In genomic region chr1:152956221-152956620, GRCm38 (mm10) we compare ENCODE assay signal across 7 mouse cellular contexts. TPM values are rescaled to one million over a fixed set of nuclear protein-coding genes. Genes with fewer than 3 reads are reported as not detected.
DNase-seq lines count a peak whose midpoint lies in the region; ATAC-seq lines count a peak whose summit lies in the region.

No protein-coding gene starts in this region.

- peaks cover 16% of the 10 kb centered on the region; the same call in 1 of the 2 replicates for H3K27me3 ChIP-seq in hindbrain, embryonic 13.5 days
- H3K27me3 ChIP-seq in midbrain, embryonic 11.5 days (ENCODE audit: control insufficient read depth, insufficient read depth, low read length) = peaks cover 33% of the 10 kb centered on the region
- peaks cover 16% of the 10 kb centered on the region for H3K27me3 ChIP-seq in stomach, embryonic 14.5 days (ENCODE audit: control insufficient read depth, insufficient read depth, low read length)

- peak; percentile 44 to 83 for DNase-seq in adrenal gland, adult (ENCODE audit: inconsistent age in 2 of 2, low spot score in 1 of 2)
- DNase-seq in cerebellum, adult 9-11 months = peak; percentile 74
- DNase-seq in frontal cortex, postnatal 36 days (ENCODE audit: low spot score in 2 of 2) = peak; percentile 36 to 50
- peak; percentile 40 to 45 for DNase-seq in left cerebral cortex, postnatal 14 days (ENCODE audit: low spot score in 2 of 2)
- DNase-seq in midbrain, embryonic 11.5 days (ENCODE audit: low spot score, missing footprints) = peak; percentile 97

- peak overlapping the region; percentile 89 for H3K4me2 ChIP-seq in hindbrain, embryonic 13.5 days
- H3K4me2 ChIP-seq in midbrain, embryonic 11.5 days = peak overlapping the region; percentile 55
- H3K4me2 ChIP-seq in stomach, embryonic 14.5 days (replicated peaks; ENCODE audit: low read depth, low read length) = peak overlapping the region; percentile 65

- H3K4me3 ChIP-seq in hindbrain, embryonic 13.5 days = peak overlapping the region; percentile 77
- H3K4me3 ChIP-seq in midbrain, embryonic 11.5 days (ENCODE audit: low read depth, low read length) = peak overlapping the region; percentile 46
- H3K4me3 ChIP-seq in stomach, embryonic 14.5 days (ENCODE audit: low read depth, low read length) = peak overlapping the region; percentile 35

- ATAC-seq in hindbrain, embryonic 13.5 days (ENCODE audit: low FRiP score) = peak; percentile 53
- peak; percentile 67; the same call in 1 of the 2 replicates for ATAC-seq in midbrain, embryonic 11.5 days (ENCODE audit: low FRiP score)
- ATAC-seq in stomach, embryonic 14.5 days (ENCODE audit: insufficient number of reproducible peaks, insufficient read depth, low FRiP score, low read depth) = no peak

- intact Hi-C loops in left cerebral cortex, postnatal 14 days (cut with DNase I) = loop anchor here (5.0 kb wide), 2 partner anchors 81 to 131 kb away; no protein-coding TSS in a partner anchor

- peak overlapping the region; percentile 84 for H3K9ac ChIP-seq in hindbrain, embryonic 13.5 days
- H3K9ac ChIP-seq in midbrain, embryonic 11.5 days (ENCODE audit: low read length) = peak overlapping the region; percentile 38; the same call in 1 of the 2 replicates
- no peak overlapping the region for H3K9ac ChIP-seq in stomach, embryonic 14.5 days (replicated peaks; ENCODE audit: low read depth, low read length)

- 0 out of 2 replicates have a peak overlapping the region, but pooled peaks have one; percentile 96 for H3K27ac ChIP-seq in hindbrain, embryonic 13.5 days
- no peak overlapping the region for H3K27ac ChIP-seq in midbrain, embryonic 11.5 days (ENCODE audit: low read depth, low read length)
- H3K27ac ChIP-seq in stomach, embryonic 14.5 days (ENCODE audit: low read length) = no peak overlapping the region

- no peaks in the 10 kb centered on the region for H3K9me3 ChIP-seq in hindbrain, embryonic 13.5 days
- no peaks in the 10 kb centered on the region for H3K9me3 ChIP-seq in midbrain, embryonic 11.5 days (ENCODE audit: control insufficient read depth, low read length)
- H3K9me3 ChIP-seq in stomach, embryonic 14.5 days (ENCODE audit: control insufficient read depth, low read depth, low read length) = no peaks in the 10 kb centered on the region

- 6% methylated on average over 14 of the region's 14 CpGs for WGBS in hindbrain, embryonic 13.5 days
- 5% methylated on average over 14 of the region's 14 CpGs for WGBS in midbrain, embryonic 11.5 days
- 5% methylated on average over 14 of the region's 14 CpGs for WGBS in stomach, embryonic 14.5 days

- no peaks in the 10 kb centered on the region for H3K36me3 ChIP-seq in hindbrain, embryonic 13.5 days
- H3K36me3 ChIP-seq in midbrain, embryonic 11.5 days (ENCODE audit: control insufficient read depth, insufficient read depth, low read length) = no peaks in the 10 kb centered on the region
- H3K36me3 ChIP-seq in stomach, embryonic 14.5 days (ENCODE audit: control insufficient read depth, insufficient read depth, low read length) = no peaks in the 10 kb centered on the region

- H3K4me1 ChIP-seq in hindbrain, embryonic 13.5 days (replicated peaks) = peaks cover 24% of the 10 kb centered on the region
- peaks cover 8% of the 10 kb centered on the region for H3K4me1 ChIP-seq in midbrain, embryonic 11.5 days (ENCODE audit: control insufficient read depth, insufficient read depth, low read length)
- peaks cover 10% of the 10 kb centered on the region; the same call in 1 of the 2 replicates for H3K4me1 ChIP-seq in stomach, embryonic 14.5 days (ENCODE audit: control insufficient read depth, insufficient read depth, low read length)

RNA-seq across cellular contexts. Expression of gene Nmnat2, which starts 1.4 kb away (rescaled TPM):
- 68.0 and 70.2 TPM in 2 replicates for polyA plus RNA-seq in hindbrain, embryonic 13.5 days (2015; fragmentation: Nextera tagmentation; extraction: Ambion mirVana)
- total RNA-seq in left cerebral cortex, postnatal 14 days (2021) = 100 to 1,000 TPM; 137 to 141 TPM
- polyA plus RNA-seq in midbrain, embryonic 11.5 days (2014; fragmentation: Nextera tagmentation; extraction: Ambion mirVana) = 15.0 and 20.4 TPM in 2 replicates
- polyA plus RNA-seq in stomach, embryonic 14.5 days (2014; fragmentation: Nextera tagmentation; extraction: Ambion mirVana) = 3.0 and 3.8 TPM in 2 replicates

RNA-seq across cellular contexts. Expression of gene Smg7, which starts 53.8 kb away (rescaled TPM):
- 33.8 and 37.1 TPM in 2 replicates for polyA plus RNA-seq in hindbrain, embryonic 13.5 days (2015; fragmentation: Nextera tagmentation; extraction: Ambion mirVana)
- total RNA-seq in left cerebral cortex, postnatal 14 days (2021) = 10 to 100 TPM; 81.4 to 89.8 TPM
- polyA plus RNA-seq in midbrain, embryonic 11.5 days (2014; fragmentation: Nextera tagmentation; extraction: Ambion mirVana) = 42.9 and 45.2 TPM in 2 replicates
- 37.6 and 37.7 TPM in 2 replicates for polyA plus RNA-seq in stomach, embryonic 14.5 days (2014; fragmentation: Nextera tagmentation; extraction: Ambion mirVana)

Comparison
In these comparisons a context has a peak if more than half of its experiments do, and no peak if none do; other contexts are left out.
1. DNase-seq: peak in every context shown above with its lines; median percentile 97 in midbrain, embryonic 11.5 days; 74 in cerebellum, adult 9-11 months; 64 in adrenal gland, adult; 43 in frontal cortex, postnatal 36 days; 42 in left cerebral cortex, postnatal 14 days.